Mouse (Mus musculus) megakaryocyte, embryonic 14.5 days (primary cell): ENCODE measurements around the gene 2010111I01Rik. TPM values are rescaled to one million over a fixed set of nuclear protein-coding genes. Genes with fewer than 3 reads are reported as not detected.

ENCODE experiments used
- H3K27me3 ChIP-seq: replicated peaks from 2 replicates; pipeline ENCODE3; 2012; ENCODE audit warnings: inconsistent platforms
- H3K36me3 ChIP-seq: replicated peaks from 2 replicates; pipeline ENCODE3; 2012; ENCODE audit warnings: low read length, inconsistent platforms, mixed read lengths
- H3K4me1 ChIP-seq: 2 replicates; pipeline ENCODE4 v1.6.1; 2012; ENCODE audit warnings: inconsistent platforms
- H3K4me3 ChIP-seq: replicated peaks from 2 replicates; pipeline ENCODE3; 2012; ENCODE audit warnings: moderate library complexity, mild to moderate bottlenecking, inconsistent platforms
- H3K9me3 ChIP-seq: 2 replicates; pipeline ENCODE4 v1.6.1; 2012; ENCODE audit warnings: inconsistent platforms
- FLI1 ChIP-seq: IDR thresholded peaks from 2 replicates; pipeline ENCODE4 v1.6.1; 2012; ENCODE audit warnings: low read length, inconsistent platforms, mixed read lengths
- GATA1 ChIP-seq: IDR thresholded peaks from 3 replicates; pipeline ENCODE4 v1.6.1; 2012; ENCODE audit warnings: mixed read lengths, low read length, inconsistent platforms, borderline replicate concordance
- polyA plus RNA-seq: library from polyadenylated mRNA; stranded (reverse); fragments of >175 nt; gene quantifications from 2 replicates; pipeline ENCODE4 v1.2.3, GENCODE M21; 2012; ENCODE audit warnings: low replicate concordance; ENCODE audit not compliant: insufficient read depth

2010111I01Rik gene
- polyA plus RNA-seq, 1 experiment: 46.5 TPM

DNA sequence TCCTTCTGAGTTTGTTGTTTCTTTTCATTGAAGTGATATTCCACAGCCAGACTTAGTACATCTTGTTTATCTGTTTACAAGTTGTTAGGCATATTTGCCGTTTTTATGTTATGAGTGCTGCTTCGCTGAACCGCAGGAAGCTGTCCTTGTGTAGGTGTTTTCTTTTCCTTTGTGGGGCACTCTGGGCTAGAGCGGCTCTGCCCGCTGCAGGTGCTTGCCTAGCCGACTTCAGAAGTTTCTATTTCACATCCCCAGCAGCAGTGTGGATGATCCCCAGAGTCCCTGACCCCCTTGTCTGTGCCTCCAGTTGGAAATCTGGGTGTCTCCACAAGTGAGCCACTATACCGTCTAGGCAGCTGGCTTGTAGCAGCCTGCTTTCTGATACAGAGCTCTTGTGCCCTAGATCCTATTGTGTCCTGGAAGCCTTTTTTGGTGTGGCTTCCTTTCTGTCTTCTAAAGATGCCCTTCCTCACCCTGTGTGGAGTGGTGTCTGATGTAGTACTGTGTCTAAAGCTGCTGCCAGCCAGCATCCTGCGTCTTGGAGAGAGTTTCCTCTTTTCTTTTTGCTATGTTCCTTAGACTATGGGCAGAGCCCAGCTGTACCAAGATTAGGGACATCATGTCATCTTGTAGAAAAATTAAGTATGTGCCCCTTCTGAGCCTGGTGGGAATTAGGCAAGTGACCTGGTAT lies 285.2 kb downstream of the 2010111I01Rik start:
- Histone ChIP-seq H3K4me3 (peak overlapping the region; percentile 62), H3K27me3 (peaks cover 19% of the 10 kb centered on the region), H3K36me3 (peaks cover 32% of the 10 kb centered on the region), H3K4me1 (peaks cover 89% of the 10 kb centered on the region), H3K9me3 (no peaks in the 10 kb centered on the region)
- TF ChIP-seq FLI1 (no peak), GATA1 (no peak)

DNA sequence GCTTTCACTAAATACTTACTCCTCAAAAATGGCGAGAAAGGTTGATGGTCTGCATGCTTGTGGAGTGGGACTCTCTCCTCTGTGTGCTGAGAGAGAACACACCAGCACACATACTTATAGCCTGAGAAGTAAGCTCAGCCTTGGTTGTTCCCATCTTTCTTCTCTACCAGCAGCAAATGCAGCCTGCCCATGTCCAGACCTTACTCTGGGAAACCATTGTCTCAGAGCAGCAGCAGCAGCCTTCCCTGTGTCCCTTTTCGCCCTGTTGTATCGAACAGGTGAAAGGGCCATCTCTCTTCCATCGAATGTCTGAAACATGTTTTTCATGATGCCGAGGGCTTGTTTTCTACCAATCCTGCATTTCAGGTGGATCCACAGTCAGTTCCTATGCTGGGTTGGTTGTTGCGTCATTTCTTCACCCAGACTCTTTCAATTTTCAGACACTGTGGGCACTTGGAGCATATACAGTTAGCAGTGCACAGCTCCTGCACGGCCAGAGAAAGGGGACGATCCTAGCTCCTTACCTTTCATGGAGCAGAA lies 285.8 kb downstream of the 2010111I01Rik start:
- Histone ChIP-seq H3K4me1 (peaks cover 92% of the 10 kb centered on the region), H3K27me3 (peaks cover 19% of the 10 kb centered on the region), H3K9me3 (no peaks in the 10 kb centered on the region), H3K36me3 (peaks cover 26% of the 10 kb centered on the region), H3K4me3 (no peak overlapping the region)
- TF ChIP-seq GATA1 (no peak), FLI1 (no peak)

DNA sequence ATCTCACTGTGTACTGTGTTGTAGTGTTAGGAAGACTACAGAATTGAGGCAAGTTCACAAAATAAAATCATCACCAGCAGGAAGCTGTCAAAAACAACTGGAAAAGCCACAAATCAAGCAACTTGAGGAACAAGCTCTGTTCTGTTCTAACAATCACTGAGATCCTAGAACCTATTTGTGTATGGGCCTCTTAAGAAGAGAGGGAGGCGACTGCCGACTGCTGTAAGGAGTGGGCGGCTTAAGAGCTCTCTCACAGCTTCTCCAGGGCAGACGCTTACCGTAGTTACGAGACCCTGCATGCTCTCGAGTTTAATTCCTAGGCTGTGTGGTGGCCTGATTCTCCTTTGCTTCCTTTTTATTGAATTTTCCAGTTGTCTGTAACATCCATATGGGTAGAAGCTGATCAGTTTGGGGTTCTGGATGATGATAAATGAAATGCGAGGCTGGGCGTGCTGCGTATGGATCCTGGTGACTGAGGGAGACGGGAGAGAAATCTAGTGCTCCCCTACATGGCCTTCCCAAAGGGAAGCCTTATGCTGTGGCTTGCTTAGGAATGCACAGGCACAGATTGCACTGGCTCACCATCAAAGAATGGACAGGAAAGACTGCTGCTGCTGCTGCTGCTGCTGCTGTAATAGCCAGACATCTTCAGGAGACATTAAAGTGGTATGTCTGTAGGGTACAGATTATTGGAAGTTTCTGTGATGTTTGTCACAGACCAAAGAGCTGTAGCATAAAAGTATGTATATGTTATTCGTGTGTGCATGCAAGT lies 286.6 kb downstream of the 2010111I01Rik start:
- TF ChIP-seq FLI1: no peak
- no peak for TF ChIP-seq GATA1
- H3K36me3 ChIP-seq: peaks cover 21% of the 10 kb centered on the region
- H3K9me3 ChIP-seq: no peaks in the 10 kb centered on the region
- peaks cover 94% of the 10 kb centered on the region for H3K4me1 ChIP-seq
- peaks cover 19% of the 10 kb centered on the region for H3K27me3 ChIP-seq
- peak overlapping the region; percentile 23 for H3K4me3 ChIP-seq

DNA sequence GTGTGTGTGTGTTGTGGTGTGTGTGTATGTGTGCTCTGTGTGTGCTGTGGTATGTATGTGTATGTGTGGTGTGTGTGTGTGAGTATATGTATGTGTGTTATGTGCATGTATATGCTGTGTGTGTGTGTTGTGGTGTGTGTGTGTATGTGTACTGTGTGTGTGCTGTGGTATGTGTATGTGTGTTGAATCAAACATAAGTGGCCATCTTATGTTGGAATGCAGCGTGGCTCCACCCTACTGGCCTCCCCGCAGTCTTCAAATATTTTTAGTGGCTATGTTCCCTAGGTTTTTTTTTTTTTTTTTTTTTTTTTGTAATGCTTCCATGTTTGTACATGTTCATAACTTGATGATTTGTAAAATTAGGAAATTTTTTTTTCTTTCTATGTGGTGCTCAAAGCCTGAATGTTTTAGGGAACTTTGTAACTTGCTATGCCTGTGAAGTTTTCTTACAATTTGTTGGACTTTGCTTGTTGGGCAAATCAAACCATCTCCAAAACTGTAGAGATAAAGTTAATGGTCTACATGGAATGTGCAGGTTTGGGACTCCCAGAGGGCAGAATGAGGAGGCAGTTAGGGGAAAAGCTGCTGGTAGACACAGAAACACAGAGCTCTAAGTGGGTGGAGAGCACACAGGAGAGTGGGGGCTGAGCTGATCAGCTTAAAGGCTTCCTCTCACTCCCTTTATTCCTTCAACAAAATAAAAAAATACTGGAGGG lies 287.8 kb downstream of the 2010111I01Rik start:
- Histone ChIP-seq H3K4me1 (peaks cover 97% of the 10 kb centered on the region), H3K9me3 (no peaks in the 10 kb centered on the region), H3K4me3 (peak overlapping the region; percentile 23), H3K36me3 (peaks cover 26% of the 10 kb centered on the region), H3K27me3 (peaks cover 19% of the 10 kb centered on the region)
- TF ChIP-seq FLI1: no peak
- TF ChIP-seq GATA1: no peak

- TF ChIP-seq GATA1 (no peak), FLI1 (no peak)
These were observed 288.5 kb downstream of the 2010111I01Rik start for GRCm38 (mm10) chr13:63253147-63253546.

DNA sequence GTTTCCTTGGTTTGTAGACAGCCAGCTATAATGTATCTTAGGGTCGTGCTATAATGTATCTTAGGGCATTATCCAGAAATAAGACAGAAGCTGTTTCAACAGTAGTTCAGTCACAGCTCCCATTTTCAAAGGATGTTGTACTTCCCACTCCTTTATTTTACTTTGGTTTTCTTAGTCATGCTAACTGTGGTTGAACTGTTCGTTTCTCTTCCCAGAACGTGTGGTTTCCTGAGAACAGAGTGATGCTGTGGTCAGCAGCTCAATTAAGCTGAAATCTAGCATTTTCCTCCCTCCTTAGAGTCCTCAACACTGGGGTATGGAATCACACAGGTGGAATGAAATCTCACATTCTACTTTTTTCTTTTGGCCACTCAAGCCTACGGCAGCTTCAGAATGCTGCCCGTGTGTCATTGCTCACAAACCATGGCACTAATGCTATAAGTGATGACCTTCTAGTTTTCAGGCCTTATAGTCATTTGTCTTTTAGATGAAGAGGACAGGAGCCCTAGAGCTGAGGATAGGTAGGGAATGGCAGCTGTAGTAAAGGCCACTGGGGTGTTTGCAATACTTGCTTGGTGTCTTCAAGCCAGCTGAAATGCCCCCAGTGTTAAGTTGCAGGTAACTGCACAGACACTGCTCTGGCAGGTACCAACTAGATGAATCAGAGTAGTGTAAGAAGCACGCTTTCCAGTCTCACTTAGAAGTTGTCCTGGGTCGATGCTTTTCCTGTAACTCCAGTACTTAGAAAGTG lies 289.4 kb downstream of the 2010111I01Rik start:
- peaks cover 17% of the 10 kb centered on the region for H3K27me3 ChIP-seq
- TF ChIP-seq GATA1 (no peak), FLI1 (no peak)
- peaks cover 98% of the 10 kb centered on the region for H3K4me1 ChIP-seq
- no peaks in the 10 kb centered on the region for H3K9me3 ChIP-seq
- H3K4me3 ChIP-seq: no peak overlapping the region
- peaks cover 21% of the 10 kb centered on the region for H3K36me3 ChIP-seq

More at GRCm38 (mm10) chr13:63253147-63253546, 288.5 kb downstream of the 2010111I01Rik start:
- H3K4me1 ChIP-seq: peaks cover 97% of the 10 kb centered on the region
- no peaks in the 10 kb centered on the region for H3K9me3 ChIP-seq
- peaks cover 17% of the 10 kb centered on the region for H3K27me3 ChIP-seq
- H3K4me3 ChIP-seq: peak overlapping the region; percentile 29
- H3K36me3 ChIP-seq: peaks cover 21% of the 10 kb centered on the region

- Histone ChIP-seq H3K27me3 (peaks cover 7% of the 10 kb centered on the region), H3K36me3 (peaks cover 18% of the 10 kb centered on the region), H3K4me1 (peaks cover 94% of the 10 kb centered on the region), H3K9me3 (no peaks in the 10 kb centered on the region), H3K4me3 (peak overlapping the region; percentile 16)
- TF ChIP-seq GATA1: no peak
- TF ChIP-seq FLI1: no peak
These were observed 290.9 kb downstream of the 2010111I01Rik start for GRCm38 (mm10) chr13:63255519-63256011.

DNA sequence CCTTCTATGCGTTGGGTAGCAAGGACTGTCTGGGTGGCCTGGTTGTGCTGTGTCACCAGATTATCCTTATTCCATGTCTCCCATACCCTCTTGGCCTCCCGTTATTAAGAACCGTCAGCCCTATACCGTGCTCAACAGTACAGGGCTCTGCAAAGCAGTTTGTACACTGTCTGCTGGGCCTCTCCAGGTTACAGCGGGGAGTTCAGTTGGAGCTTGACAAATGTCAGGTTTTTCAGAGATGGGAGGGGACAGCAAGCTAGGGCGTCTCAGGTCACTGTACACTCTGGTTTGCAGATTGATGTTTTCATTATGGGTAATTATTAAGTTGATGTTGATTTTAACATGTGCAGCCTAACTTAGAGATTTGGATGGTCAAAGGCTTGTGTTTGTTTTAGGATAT lies 291.5 kb downstream of the 2010111I01Rik start:
- H3K4me3 ChIP-seq: peak overlapping the region; percentile 25
- H3K4me1 ChIP-seq: peaks cover 94% of the 10 kb centered on the region
- peaks cover 5% of the 10 kb centered on the region for H3K27me3 ChIP-seq
- H3K9me3 ChIP-seq: no peaks in the 10 kb centered on the region
- H3K36me3 ChIP-seq: peaks cover 16% of the 10 kb centered on the region
- TF ChIP-seq FLI1 (no peak), GATA1 (no peak)

GRCm38 (mm10) chr13:63256807-63257206 lies 292.1 kb downstream of the 2010111I01Rik start:
- TF ChIP-seq FLI1 (no peak), GATA1 (no peak)
- Histone ChIP-seq H3K36me3 (peaks cover 17% of the 10 kb centered on the region), H3K27me3 (no peaks in the 10 kb centered on the region), H3K9me3 (no peaks in the 10 kb centered on the region), H3K4me1 (peaks cover 94% of the 10 kb centered on the region), H3K4me3 (no peak overlapping the region)
